Mouse (Mus musculus): ENCODE data around the gene Tmem125. TPM values are rescaled to one million over a fixed set of nuclear protein-coding genes. Genes with fewer than 3 reads are reported as not detected.

Tmem125 gene
- polyA plus RNA-seq, 1 experiment from 2014 or later: 0.32 TPM

Other genes starting within 250 kb of the Tmem125 start
- gene Szt2, start 134.8 kb downstream of the Tmem125 start, polyA plus RNA-seq (2014; fragmentation: Nextera tagmentation; extraction: Ambion mirVana): 14.1 and 18.3 TPM in 2 replicates
- 152 and 155 TPM in 2 replicates for gene Med8, start 134.7 kb downstream of the Tmem125 start, polyA plus RNA-seq (2014; fragmentation: Nextera tagmentation; extraction: Ambion mirVana)
- 37.8 and 39.8 TPM in 2 replicates for gene Elovl1, start 116.0 kb downstream of the Tmem125 start, polyA plus RNA-seq (2014; fragmentation: Nextera tagmentation; extraction: Ambion mirVana)
- 369 and 385 TPM in 2 replicates for gene Cdc20, start 106.7 kb downstream of the Tmem125 start, polyA plus RNA-seq (2014; fragmentation: Nextera tagmentation; extraction: Ambion mirVana)
- 1.0 and 1.5 TPM in 2 replicates for gene Mpl, start 86.5 kb downstream of the Tmem125 start, polyA plus RNA-seq (2014; fragmentation: Nextera tagmentation; extraction: Ambion mirVana)
- gene Tie1, start 54.0 kb downstream of the Tmem125 start, polyA plus RNA-seq (2014; fragmentation: Nextera tagmentation; extraction: Ambion mirVana): 13.6 and 14.5 TPM in 2 replicates
- 0.48 and 0.71 TPM in 2 replicates for gene 2610528J11Rik, start 17.0 kb downstream of the Tmem125 start, polyA plus RNA-seq (2014; fragmentation: Nextera tagmentation; extraction: Ambion mirVana)
- 0.80 and 0.83 TPM in 2 replicates for gene Cfap57, start 76.7 kb upstream of the Tmem125 start, polyA plus RNA-seq (2014; fragmentation: Nextera tagmentation; extraction: Ambion mirVana)
- gene Ebna1bp2, start 76.8 kb upstream of the Tmem125 start, polyA plus RNA-seq (2014; fragmentation: Nextera tagmentation; extraction: Ambion mirVana): 181 and 183 TPM in 2 replicates
- not detected in 2 replicates for gene Olfr62, start 114.9 kb upstream of the Tmem125 start, polyA plus RNA-seq (2014; fragmentation: Nextera tagmentation; extraction: Ambion mirVana)
- gene Olfr1342, start 148.7 kb upstream of the Tmem125 start, polyA plus RNA-seq (2014; fragmentation: Nextera tagmentation; extraction: Ambion mirVana): 0.08 and 0.09 TPM in 2 replicates
- gene Olfr1341, start 159.5 kb upstream of the Tmem125 start, polyA plus RNA-seq (2014; fragmentation: Nextera tagmentation; extraction: Ambion mirVana): not detected in 2 replicates
- not detected in 2 replicates for gene Olfr1340, start 176.1 kb upstream of the Tmem125 start, polyA plus RNA-seq (2014; fragmentation: Nextera tagmentation; extraction: Ambion mirVana)
- 0.12 and 0.17 TPM in 2 replicates for gene Olfr1339, start 188.1 kb upstream of the Tmem125 start, polyA plus RNA-seq (2014; fragmentation: Nextera tagmentation; extraction: Ambion mirVana)
- not detected in 2 replicates for gene Olfr1338, start 214.7 kb upstream of the Tmem125 start, polyA plus RNA-seq (2014; fragmentation: Nextera tagmentation; extraction: Ambion mirVana)
- not detected in 2 replicates for gene Olfr1337, start 238.5 kb upstream of the Tmem125 start, polyA plus RNA-seq (2014; fragmentation: Nextera tagmentation; extraction: Ambion mirVana)